Mouse (Mus musculus) MEL (cell line): ENCODE measurements around the gene Gm10024. TPM values are rescaled to one million over a fixed set of nuclear protein-coding genes. Genes with fewer than 3 reads are reported as not detected.

ENCODE experiments used
- DNase-seq: peaks from one replicate; pipeline ENCODE4 v3.0.0; 2011; ENCODE audit warnings: low read depth, low spot score
- H3K27ac ChIP-seq: 2 replicates; pipeline ENCODE4 v1.5.1; 2012; ENCODE audit warnings: low read depth, mild to moderate bottlenecking, control low read depth, low read length, moderate library complexity; ENCODE audit not compliant: control insufficient read depth
- H3K27me3 ChIP-seq, 2 experiments: fragments of 150-350 bp in 1 of 2; sonication (generic) in 1 of 2; 2 replicates each; pipeline ENCODE4 v1.6.1; 2012; ENCODE audit warnings: low read length in 2 of 2, mild to moderate bottlenecking in 2 of 2, improper control_type of control experiment in 1 of 2, moderate library complexity in 1 of 2; ENCODE audit not compliant: insufficient read depth in 2 of 2, control insufficient read depth in 1 of 2
- H3K36me3 ChIP-seq, 2 experiments: 2 replicates each; pipeline ENCODE4 v1.6.1; 2012 to 2014; ENCODE audit warnings: low read length in 2 of 2, improper control_type of control experiment in 1 of 2, inconsistent platforms in 1 of 2, mild to moderate bottlenecking in 1 of 2; ENCODE audit not compliant: insufficient read depth in 2 of 2, control insufficient read depth in 1 of 2
- H3K4me1 ChIP-seq, 2 experiments: fragments of 150-350 bp in 1 of 2; sonication (generic) in 1 of 2; 2 replicates each; pipeline ENCODE4 v1.6.1; 2012; ENCODE audit warnings: low read length in 2 of 2, improper control_type of control experiment in 1 of 2, mild to moderate bottlenecking in 1 of 2; ENCODE audit not compliant: insufficient read depth in 2 of 2, control insufficient read depth in 1 of 2
- H3K4me3 ChIP-seq, 2 experiments: fragments of 150-350 bp in 1 of 2; sonication (generic) in 1 of 2; 2 replicates each; pipeline ENCODE4 v1.5.1; 2012; ENCODE audit warnings: low read depth in 2 of 2, low read length in 2 of 2, mild to moderate bottlenecking in 2 of 2, moderate library complexity in 2 of 2, control low read depth in 1 of 2, improper control_type of control experiment in 1 of 2; ENCODE audit not compliant: control insufficient read depth in 1 of 2, insufficient read depth in 1 of 2
- H3K79me2 ChIP-seq: 2 replicates; pipeline ENCODE4 v1.6.1; 2012; ENCODE audit warnings: mild to moderate bottlenecking, low read length, moderate library complexity; ENCODE audit not compliant: control insufficient read depth, poor library complexity, insufficient read depth
- H3K9ac ChIP-seq: 2 replicates; pipeline ENCODE4 v1.6.1; 2012; ENCODE audit warnings: low read depth, mild to moderate bottlenecking, control low read depth, low read length, moderate library complexity; ENCODE audit not compliant: control insufficient read depth, poor library complexity, severe bottlenecking
- H3K9me3 ChIP-seq: fragments of 150-350 bp; sonication (generic); replicated peaks from 2 replicates; pipeline ENCODE4 v1.6.1; 2012; ENCODE audit warnings: mild to moderate bottlenecking, low read length, improper control_type of control experiment, moderate library complexity; ENCODE audit not compliant: insufficient read depth
- CHD1 ChIP-seq: IDR thresholded peaks from 2 replicates; pipeline ENCODE4 v1.6.1; 2012; ENCODE audit warnings: low read depth, mild to moderate bottlenecking, inconsistent platforms, low read length, improper control_type of control experiment
- CTCF ChIP-seq, 3 experiments: IDR thresholded peaks in 2 of 3; conservative IDR thresholded peaks in 1 of 3; 2 replicates each; pipeline ENCODE4 v1.5.1; 2011 to 2012; ENCODE audit warnings: low read length in 3 of 3, low read depth in 2 of 3, mild to moderate bottlenecking in 2 of 3, improper control_type of control experiment in 1 of 3, inconsistent platforms in 1 of 3, mixed read lengths in 1 of 3, moderate library complexity in 1 of 3; ENCODE audit not compliant: control insufficient read depth in 1 of 3, insufficient read depth in 1 of 3, poor library complexity in 1 of 3, severe bottlenecking in 1 of 3
- E2F4 ChIP-seq: IDR thresholded peaks from 2 replicates; pipeline ENCODE4 v1.6.1; 2011; ENCODE audit warnings: low read depth, low read length, improper control_type of control experiment, borderline replicate concordance
- ELF1 ChIP-seq: IDR thresholded peaks from 2 replicates; pipeline ENCODE4 v1.6.1; 2014; ENCODE audit warnings: low read depth, mild to moderate bottlenecking, inconsistent platforms, low read length, improper control_type of control experiment, moderate library complexity
- EP300 ChIP-seq, 2 experiments: IDR thresholded peaks; 2 replicates each; pipeline ENCODE4 v1.6.1; 2011; ENCODE audit warnings: improper control_type of control experiment in 2 of 2, low read length in 2 of 2, low read depth in 1 of 2, mild to moderate bottlenecking in 1 of 2
- GATA1 ChIP-seq: IDR thresholded peaks from 2 replicates; pipeline ENCODE4 v1.6.1; 2011; ENCODE audit warnings: low read depth, low read length, improper control_type of control experiment
- JUND ChIP-seq: IDR thresholded peaks from 2 replicates; pipeline ENCODE4 v1.6.1; 2011; ENCODE audit warnings: low read depth, mild to moderate bottlenecking, improper control_type of control experiment, low read length
- MAX ChIP-seq: IDR thresholded peaks from 2 replicates; pipeline ENCODE4 v1.6.1; 2011; ENCODE audit warnings: low read length, improper control_type of control experiment
- MXI1 ChIP-seq: IDR thresholded peaks from 2 replicates; pipeline ENCODE4 v1.6.1; 2011; ENCODE audit warnings: mild to moderate bottlenecking, low read depth, low read length, improper control_type of control experiment
- MYC ChIP-seq: IDR thresholded peaks from 2 replicates; pipeline ENCODE4 v1.6.1; 2011; ENCODE audit warnings: low read depth, mild to moderate bottlenecking, low read length, improper control_type of control experiment, moderate library complexity
- NELFE ChIP-seq: IDR thresholded peaks from 2 replicates; pipeline ENCODE4 v1.6.1; 2011; ENCODE audit warnings: low read depth, low read length, improper control_type of control experiment
- NRF1 ChIP-seq: IDR thresholded peaks from 2 replicates; pipeline ENCODE4 v1.6.1; 2014; ENCODE audit warnings: low read depth, mild to moderate bottlenecking, inconsistent platforms, low read length, improper control_type of control experiment, moderate library complexity; ENCODE audit not compliant: poor library complexity, insufficient read depth, severe bottlenecking
- POLR2AphosphoS2 ChIP-seq: IDR thresholded peaks from 2 replicates; pipeline ENCODE4 v1.6.1; 2011; ENCODE audit warnings: low read length, improper control_type of control experiment
- RAD21 ChIP-seq: IDR thresholded peaks from 2 replicates; pipeline ENCODE4 v1.6.1; 2011; ENCODE audit warnings: mild to moderate bottlenecking, low read depth, low read length, improper control_type of control experiment
- RCOR1 ChIP-seq: IDR thresholded peaks from 2 replicates; pipeline ENCODE4 v1.6.1; 2012; ENCODE audit warnings: low read depth, mild to moderate bottlenecking, inconsistent platforms, low read length, improper control_type of control experiment
- SIN3A ChIP-seq: IDR thresholded peaks from 2 replicates; pipeline ENCODE4 v1.6.1; 2012; ENCODE audit warnings: low read length, improper control_type of control experiment, inconsistent platforms
- SMC3 ChIP-seq: IDR thresholded peaks from 2 replicates; pipeline ENCODE4 v1.6.1; 2011; ENCODE audit warnings: low read depth, low read length, improper control_type of control experiment
- TAL1 ChIP-seq: IDR thresholded peaks from 2 replicates; pipeline ENCODE4 v1.6.1; 2012; ENCODE audit warnings: mild to moderate bottlenecking, inconsistent platforms, low read length, moderate library complexity, mixed read lengths
- TCF12 ChIP-seq: IDR thresholded peaks from 2 replicates; pipeline ENCODE4 v1.6.1; 2014; ENCODE audit warnings: low read depth, mild to moderate bottlenecking, inconsistent platforms, low read length, improper control_type of control experiment, moderate library complexity
- UBTF ChIP-seq: IDR thresholded peaks from 2 replicates; pipeline ENCODE4 v1.6.1; 2012; ENCODE audit warnings: low read depth, mild to moderate bottlenecking, inconsistent platforms, low read length, improper control_type of control experiment, moderate library complexity, borderline replicate concordance; ENCODE audit not compliant: insufficient read depth
- USF2 ChIP-seq, 2 experiments: IDR thresholded peaks; 2 replicates each; pipeline ENCODE4 v1.6.1; 2011 to 2012; ENCODE audit warnings: improper control_type of control experiment in 2 of 2, low read length in 2 of 2, borderline replicate concordance in 1 of 2, inconsistent platforms in 1 of 2, low read depth in 1 of 2, mild to moderate bottlenecking in 1 of 2; ENCODE audit not compliant: insufficient read depth in 1 of 2
- polyA plus RNA-seq, 2 experiments: library from polyadenylated mRNA; stranded (reverse) in 1 of 2; unstranded in 1 of 2; fragments of >175 nt in 1 of 2; fragments of >200 nt in 1 of 2; gene quantifications; 2 replicates each; pipeline versions ENCODE4 v1.2.1 to v1.2.4; 2012; ENCODE audit warnings: low replicate concordance in 2 of 2, low read depth in 1 of 2; ENCODE audit not compliant: insufficient read length in 2 of 2, insufficient read depth in 1 of 2, missing spikeins in 1 of 2
- total RNA-seq: library from RNA; depleted of rRNA; stranded (reverse); fragments of 300-350 nt; gene quantifications from 2 replicates; pipeline ENCODE4 v1.2.3, GENCODE M21; 2012

The Gm10024 gene
- total and polyA plus RNA-seq, 3 experiments: not detected

DNA sequence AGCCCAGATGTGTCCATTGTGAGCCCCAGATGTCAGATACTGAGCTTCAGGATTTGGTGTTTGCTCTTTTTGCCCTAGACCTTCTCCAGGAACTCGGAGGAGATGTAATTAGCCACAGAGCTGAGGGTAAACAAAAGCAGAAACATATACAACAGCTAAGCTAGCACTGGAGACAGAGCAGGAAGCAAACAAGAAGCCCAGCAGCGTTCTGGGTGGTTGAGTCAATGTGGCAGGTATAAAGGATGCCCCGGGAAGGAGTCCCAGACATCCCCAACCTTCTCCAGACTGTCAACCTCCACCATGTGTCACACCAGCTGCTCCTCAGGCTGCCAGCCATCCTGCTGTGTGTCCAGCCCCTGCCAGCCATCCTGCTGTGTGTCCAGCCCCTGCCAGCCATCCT is 14.9 kb downstream of the Gm10024 start, which contains the start of gene Gm10100:
Gene Gm10100 (plus strand): TSS at position 301 of the 400 bp plus-strand sequence.
- DNase-seq: no peak
- Histone ChIP-seq H3K9me3 (no peaks in the 10 kb centered on the region), H3K27me3 (peaks cover 0 to under 1% of the 10 kb centered on the region in 2 experiments; a peak in 1 of 4 replicates)

DNA sequence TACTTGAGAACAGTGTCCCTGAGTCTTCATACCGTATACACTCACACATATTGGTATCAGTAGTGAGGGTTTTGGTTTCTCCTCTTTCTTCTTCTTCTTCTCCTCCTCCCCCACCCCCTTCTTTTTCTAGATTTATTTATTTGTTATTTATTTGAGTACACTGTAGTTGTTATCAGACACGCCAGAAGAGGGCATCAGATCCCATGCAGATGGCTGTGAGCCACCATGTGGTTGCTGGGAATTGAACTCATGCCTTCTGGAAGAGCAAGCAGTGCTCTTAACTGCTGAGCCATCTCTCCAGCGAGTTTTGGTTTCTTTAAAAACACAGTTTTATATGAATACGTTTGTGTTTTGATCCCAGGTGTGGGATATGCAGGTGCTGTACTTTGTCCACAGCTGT is 17.0 kb downstream of the Gm10024 start:
- peaks cover 5 to 9% of the 10 kb centered on the region in 2 experiments for H3K27me3 ChIP-seq
- no peaks in the 10 kb centered on the region for H3K4me1 ChIP-seq
- H3K27ac ChIP-seq: no peak overlapping the region
- no peak overlapping the region for H3K4me3 ChIP-seq
- no peaks in the 10 kb centered on the region for H3K79me2 ChIP-seq
- peak; percentile 30 for DNase-seq
- TF ChIP-seq GATA1: no peak
- TF ChIP-seq POLR2AphosphoS2: no peak
- TF ChIP-seq UBTF: no peak
- peak in 2 of 3 experiments; percentile 38 to 46; a peak in 4 of 6 replicates for TF ChIP-seq CTCF (IDR thresholded peaks at IDR 0.05 in 2 of 3, conservative IDR thresholded peaks at IDR 0.05 in 1 of 3; ENCODE audit: control insufficient read depth in 1 of 3, insufficient read depth in 1 of 3, low read depth in 2 of 3, low read length in 3 of 3, poor library complexity in 1 of 3, severe bottlenecking in 1 of 3)
- TF ChIP-seq NELFE: no peak
- no peak for TF ChIP-seq TCF12
- peak; percentile 56; the same call in 1 of the 2 replicates for TF ChIP-seq MYC
- no peak for TF ChIP-seq E2F4
- no peak for TF ChIP-seq NRF1
- TF ChIP-seq USF2 (IDR thresholded peaks at IDR 0.05; ENCODE audit: borderline replicate concordance in 1 of 2, insufficient read depth in 1 of 2, low read depth in 1 of 2, low read length in 2 of 2): no peak
- TF ChIP-seq CHD1: no peak
- peak; percentile 37 for TF ChIP-seq SMC3
- TF ChIP-seq EP300 (IDR thresholded peaks at IDR 0.05; ENCODE audit: low read depth in 1 of 2, low read length in 2 of 2): no peak
- peak; percentile 14 for TF ChIP-seq RAD21
- TF ChIP-seq TAL1: no peak
- no peak for TF ChIP-seq MAX
- no peaks in the 10 kb centered on the region for H3K36me3 ChIP-seq
- no peak overlapping the region for H3K9ac ChIP-seq
- no peaks in the 10 kb centered on the region for H3K9me3 ChIP-seq

More for the DNA sequence above, 14.9 kb downstream of the Gm10024 start, which contains the start of gene Gm10100:
- Histone ChIP-seq H3K4me1 (no peaks in the 10 kb centered on the region), H3K36me3 (no peaks in the 10 kb centered on the region), H3K9ac (no peak within 1 kb of the TSS), H3K79me2 (no peaks in the 10 kb centered on the region), H3K27ac (no peak within 1 kb of the TSS), H3K4me3 (no peak within 1 kb of the TSS)
- TF ChIP-seq JUND (no peak), SIN3A (no peak), UBTF (no peak), POLR2AphosphoS2 (no peak), MXI1 (no peak), RCOR1 (no peak), ELF1 (no peak)
